Mouse (Mus musculus): ENCODE results near the gene Prdm12.

- TF ChIP-seq CTCF (IDR thresholded peaks at IDR 0.05; ENCODE audit: low read depth), result no peak
- no peak for TF ChIP-seq EP300 (optimal IDR thresholded peaks at IDR 0.05)
Measured at GRCm38 (mm10) chr2:31639901-31640608, at the start of gene Prdm12.
